Mouse (Mus musculus): Measurements from ENCODE around the gene Srl.
A peak's percentile ranks its signal among the peaks of the same experiment; 100 is the strongest.

GRCm38 (mm10) chr16:4557949-4558348 is 16.3 kb upstream of the Srl start:
- no peak for TF ChIP-seq CTCF (IDR thresholded peaks at IDR 0.05 in 2 of 3, conservative IDR thresholded peaks at IDR 0.05 in 1 of 3; ENCODE audit: control insufficient read depth in 1 of 3, insufficient read depth in 1 of 3, low read depth in 2 of 3, low read length in 3 of 3, poor library complexity in 1 of 3, severe bottlenecking in 1 of 3)
- no peak for TF ChIP-seq POLR2A (IDR thresholded peaks at IDR 0.05; ENCODE audit: control insufficient read depth in 1 of 2, insufficient read depth in 1 of 2, low read depth in 1 of 2, low read length in 2 of 2, poor library complexity in 1 of 2)
- TF ChIP-seq POLR2AphosphoS5 (IDR thresholded peaks at IDR 0.05; ENCODE audit: borderline replicate concordance, low read depth, low read length): no peak
- TF ChIP-seq TAL1 (IDR thresholded peaks at IDR 0.05; ENCODE audit: low read length): no peak
- TF ChIP-seq ZMIZ1 (IDR thresholded peaks at IDR 0.05; ENCODE audit: low read depth, low read length): peak; percentile 71; the same call in 1 of the 2 replicates

Data from MEL (cell line).